Mouse (Mus musculus) common myeloid progenitor, adult 5-6 weeks (primary cell): Measurements from ENCODE around the gene Vmn1r54. TPM values are rescaled to one million over a fixed set of nuclear protein-coding genes. Genes with fewer than 3 reads are reported as not detected.
"Not testable (repeated sequence)": the region's sequence is repeated elsewhere in the genome, so short reads cannot be mapped to it uniquely, and the experiment has no call there.

Experiments
- ATAC-seq: replicated peaks from 2 replicates; pipeline ENCODE4 v1.8.0; 2016; ENCODE audit warnings: low read depth, mild to moderate bottlenecking, moderate TSS enrichment, inconsistent platforms; ENCODE audit not compliant: poor library complexity, severe bottlenecking
- total RNA-seq: library from RNA; stranded (forward); fragments of 200-1000, 187-1606 nt; gene quantifications from 2 replicates; pipeline ENCODE4 v1.2.3, GENCODE M21; 2017

Gene Vmn1r54
- not detected in 2 replicates for total RNA-seq

- no peak for ATAC-seq
Measured at GRCm38 (mm10) chr6:90246000-90246399, at the start of gene Vmn1r54. Vmn1r54 (plus strand) TSS chr6:90246300.

- ATAC-seq, result not testable (repeated sequence)
Measured at GRCm38 (mm10) chr6:90202493-90202892, 43.6 kb upstream of the Vmn1r54 start, which contains the start of gene V1ra8. V1ra8 (plus strand) TSS chr6:90202793.

DNA sequence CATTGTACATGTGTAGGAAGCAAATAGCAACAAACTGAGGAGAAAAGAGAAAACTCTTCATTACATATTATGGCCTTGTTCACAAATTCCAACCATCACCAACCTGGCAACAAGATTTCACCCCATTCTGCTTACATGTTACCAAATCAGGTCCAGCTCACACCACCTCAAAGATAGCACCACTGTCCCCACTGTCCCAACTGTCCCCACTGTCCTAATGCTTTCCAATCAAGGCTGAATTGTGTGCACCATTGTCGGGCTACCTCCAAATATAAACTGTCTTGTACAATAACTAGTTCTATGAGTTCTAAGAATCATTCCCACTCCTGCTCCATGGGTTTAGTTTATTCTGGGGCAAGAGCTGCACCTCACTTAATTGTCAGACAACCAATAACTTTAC is 21.8 kb upstream of the Vmn1r54 start, which contains the start of gene Vmn1r53:
Gene Vmn1r53 (minus strand): TSS at position 101 of the 400 bp plus-strand sequence.
- no peak for ATAC-seq

GRCm38 (mm10) chr6:90232114-90232513 is 14.0 kb upstream of the Vmn1r54 start:
- ATAC-seq, result not testable (repeated sequence)

GRCm38 (mm10) chr6:90232681-90233080 is 13.4 kb upstream of the Vmn1r54 start:
- no peak for ATAC-seq

DNA sequence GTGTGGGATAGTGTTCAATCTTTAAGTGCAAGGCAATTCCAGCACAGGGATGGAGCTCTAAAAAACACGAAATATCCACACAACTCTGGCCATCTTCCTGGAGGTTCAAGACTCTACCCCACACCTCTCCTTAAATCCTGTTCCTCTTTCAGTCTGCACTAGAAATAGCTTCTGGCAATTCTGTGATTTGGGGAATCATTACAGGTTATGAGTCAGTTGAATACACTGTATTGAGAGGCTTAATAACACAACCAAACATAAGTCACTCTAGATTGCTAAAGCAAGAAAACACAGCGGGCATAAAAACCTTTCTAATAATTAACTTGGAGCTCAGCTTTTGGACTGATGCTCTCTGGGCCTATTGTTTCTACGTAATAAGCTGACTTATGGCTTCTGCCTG is 2.1 kb upstream of the Vmn1r54 start:
- no peak for ATAC-seq

GRCm38 (mm10) chr6:90288265-90288664 is 42.2 kb downstream of the Vmn1r54 start:
- no peak for ATAC-seq

GRCm38 (mm10) chr6:90300919-90301318 is 54.8 kb downstream of the Vmn1r54 start, which contains the start of gene BC048671:
BC048671 (plus strand) TSS chr6:90301219.
- no peak for ATAC-seq

DNA sequence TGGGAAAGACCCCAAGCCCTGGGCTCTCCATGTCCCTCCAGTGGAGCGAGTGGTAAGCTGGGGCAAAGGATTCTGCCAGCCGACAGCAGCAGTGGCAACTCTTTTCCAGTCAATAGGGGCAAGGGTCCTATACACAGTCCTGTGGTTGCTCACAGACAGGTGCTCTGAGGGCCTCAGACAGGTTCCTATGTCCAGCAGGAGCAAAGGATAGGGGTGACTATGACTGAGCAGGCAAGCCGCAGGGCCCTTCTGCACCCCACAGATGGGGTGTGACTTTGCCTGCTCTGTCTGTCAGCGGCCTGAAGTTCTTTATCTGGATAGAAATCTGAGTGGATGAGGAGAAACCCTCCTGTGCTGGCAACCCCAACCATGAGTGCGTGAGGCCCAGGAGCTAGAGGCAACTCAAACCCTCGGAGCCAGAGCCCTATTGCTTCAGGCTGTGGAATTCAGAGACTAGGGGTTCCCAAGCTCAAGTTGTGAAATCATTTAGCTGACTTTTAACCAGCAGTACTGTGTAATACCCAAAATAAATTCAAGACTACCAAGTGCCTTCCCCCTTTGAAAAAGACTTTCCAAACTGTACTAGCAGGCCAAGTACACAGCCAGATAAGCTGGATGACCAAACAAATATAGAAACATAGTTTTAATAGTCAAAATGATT is 60.3 kb downstream of the Vmn1r54 start:
- no peak for ATAC-seq

DNA sequence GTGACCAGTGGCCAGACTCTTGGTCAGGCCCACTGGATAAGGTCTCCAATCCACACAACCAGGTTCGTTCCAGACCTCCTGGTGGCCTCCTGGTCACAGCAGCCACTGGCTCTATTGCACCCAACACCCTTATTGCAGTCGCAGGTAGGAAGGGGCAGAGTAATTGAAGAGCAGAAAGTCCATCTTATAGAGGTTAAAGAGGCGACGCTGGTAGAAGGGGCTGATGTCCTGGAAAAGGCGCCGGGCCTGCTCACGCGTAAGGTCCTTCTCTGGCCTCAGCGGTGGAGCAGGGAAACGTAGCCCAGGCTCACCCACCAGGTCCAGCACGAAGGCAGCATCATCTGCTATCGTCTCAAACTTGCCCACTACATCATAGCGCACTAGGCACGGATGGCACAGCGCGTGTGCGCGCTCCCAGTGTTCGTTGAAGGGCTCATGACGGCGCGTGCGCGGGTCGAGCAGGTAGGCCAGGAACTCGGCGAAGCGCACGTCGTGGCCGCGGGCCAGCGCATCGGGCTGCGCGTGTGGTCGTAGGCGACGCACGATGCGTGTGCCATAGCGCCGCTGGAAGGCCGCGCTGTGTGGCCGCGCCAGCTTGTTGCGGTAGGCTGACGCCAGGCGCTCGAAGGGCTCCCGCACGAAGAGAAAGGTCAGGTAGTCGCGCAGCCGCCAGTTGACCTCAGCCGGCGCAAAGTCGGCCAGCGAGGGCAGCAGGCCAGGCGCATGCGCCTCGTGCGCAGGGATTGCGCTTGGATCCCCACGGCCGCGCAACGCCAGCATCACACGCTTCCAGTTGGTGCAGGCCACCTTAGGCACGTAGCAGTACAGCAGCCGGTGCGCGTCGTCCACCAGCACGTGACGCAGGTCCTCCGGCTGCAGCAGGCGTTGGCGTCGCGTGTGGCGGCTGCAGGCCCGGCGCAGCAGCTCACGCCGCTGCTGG is 63.0 kb downstream of the Vmn1r54 start:
- ATAC-seq, result no peak

- ATAC-seq, result no peak
Measured at GRCm38 (mm10) chr6:90315961-90316360, 69.9 kb downstream of the Vmn1r54 start.

DNA sequence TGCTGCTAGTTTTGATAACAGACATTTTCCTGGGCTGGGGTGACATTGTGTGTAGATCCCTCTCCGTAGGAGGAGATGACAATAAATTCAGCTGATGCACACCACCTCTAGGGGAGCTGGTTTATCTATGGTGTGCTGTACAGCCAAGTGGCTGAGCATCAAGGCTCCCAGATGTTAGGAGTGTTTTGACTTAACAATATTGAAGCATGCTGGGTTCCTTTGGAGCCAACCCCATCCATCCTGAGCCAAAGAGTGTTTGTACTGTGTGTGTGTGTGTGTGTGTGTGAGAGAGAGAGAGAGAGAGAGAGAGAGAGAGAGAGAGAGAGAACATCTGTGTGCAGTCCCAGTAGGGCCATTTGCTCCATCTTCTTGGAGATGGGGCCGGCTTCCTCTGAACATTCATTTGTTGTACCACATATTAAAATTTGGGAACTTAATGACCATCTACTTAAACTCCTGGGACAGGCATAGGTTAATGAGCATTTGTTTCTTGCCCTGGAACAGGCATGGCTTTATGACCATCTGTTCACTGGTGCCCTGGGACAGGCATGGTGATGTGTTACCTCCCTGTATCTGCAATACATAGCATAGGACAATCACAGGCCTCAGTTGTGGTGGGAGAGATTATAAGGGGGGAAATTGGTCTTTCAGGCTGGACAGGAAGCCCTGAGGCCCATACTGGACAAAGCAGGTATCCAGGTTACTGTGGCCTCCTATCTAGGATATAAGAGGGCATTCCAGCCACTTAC is 71.6 kb downstream of the Vmn1r54 start:
- no peak for ATAC-seq

DNA sequence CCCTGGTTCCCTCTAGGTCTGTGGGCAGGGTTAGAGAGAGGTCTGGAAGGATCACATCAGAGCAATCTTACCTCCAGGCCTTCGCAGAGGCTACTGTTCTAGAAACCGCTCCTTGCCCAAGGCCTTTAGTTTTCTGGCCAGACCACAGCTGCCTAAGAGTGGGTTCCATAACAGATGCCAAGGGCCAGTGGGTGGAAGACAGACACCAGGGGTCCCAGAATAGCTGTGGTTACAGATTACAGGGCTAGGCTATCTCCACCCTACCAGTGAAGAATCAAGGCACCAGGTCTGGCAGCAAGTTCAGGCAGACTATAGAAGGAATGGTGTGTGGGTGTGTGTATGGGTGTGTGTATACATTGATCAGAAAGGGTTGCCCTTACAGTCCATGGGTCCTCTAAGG is 72.9 kb downstream of the Vmn1r54 start:
- 0 out of 2 replicates have a peak, but pooled peaks have one; percentile 2 for ATAC-seq

DNA sequence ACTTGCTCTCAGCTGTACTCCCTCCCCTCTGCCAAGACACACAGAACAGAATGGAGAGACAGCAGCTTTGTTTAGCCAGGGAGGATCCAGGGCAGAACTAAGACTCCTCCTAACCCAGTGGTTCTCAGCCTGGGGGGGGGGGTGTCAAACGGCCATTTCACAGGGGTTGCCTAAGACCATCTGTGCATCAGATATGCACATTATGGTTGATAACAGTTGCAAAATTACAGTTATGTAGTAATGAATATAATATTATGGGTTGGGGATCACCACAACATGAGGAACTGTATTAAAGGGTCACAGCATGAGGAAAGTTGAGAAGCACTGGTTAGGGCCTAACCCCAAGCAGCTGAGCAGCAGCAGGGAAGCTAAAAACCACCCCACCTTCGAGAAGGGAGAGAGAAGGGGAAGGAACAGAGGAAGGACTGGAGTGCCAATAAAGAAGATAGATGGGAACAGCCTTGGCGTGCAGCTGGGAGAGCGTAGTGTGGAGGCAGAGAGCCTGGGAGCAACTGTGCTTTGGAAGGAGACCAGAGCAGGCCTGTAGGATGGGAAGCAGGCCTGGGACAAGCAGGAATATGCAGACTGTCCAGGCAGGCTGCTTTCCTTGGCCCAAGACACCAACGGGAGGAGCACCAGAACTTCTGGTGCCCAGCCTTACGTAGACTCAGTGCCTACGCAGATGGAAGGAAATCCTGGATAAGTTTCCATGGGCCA is 73.5 kb downstream of the Vmn1r54 start:
- peak; percentile 42; the same call in 1 of the 2 replicates for ATAC-seq

GRCm38 (mm10) chr6:90320429-90320828 is 74.3 kb downstream of the Vmn1r54 start:
- no peak; the same call in 1 of the 2 replicates for ATAC-seq

Other genes starting within 250 kb of the Vmn1r54 start
- gene Vmn1r47, start 230.2 kb upstream of the Vmn1r54 start, total RNA-seq, result not detected in 2 replicates
- gene Vmn1r48, start 209.5 kb upstream of the Vmn1r54 start, total RNA-seq, result not detected in 2 replicates
- gene Vmn1r49, start 167.8 kb upstream of the Vmn1r54 start, total RNA-seq, result not detected in 2 replicates
- not detected in 2 replicates for gene Vmn1r50, start 144.9 kb upstream of the Vmn1r54 start, total RNA-seq
- not detected in 2 replicates for gene Vmn1r51, start 123.7 kb upstream of the Vmn1r54 start, total RNA-seq
- gene Vmn1r52, start 71.5 kb upstream of the Vmn1r54 start, total RNA-seq, result not detected in 2 replicates
- gene V1ra8, start 43.5 kb upstream of the Vmn1r54 start, total RNA-seq, result not detected in 2 replicates
- not detected in 2 replicates for gene Vmn1r53, start 21.9 kb upstream of the Vmn1r54 start, total RNA-seq
- not detected in 2 replicates for gene BC048671, start 54.9 kb downstream of the Vmn1r54 start, total RNA-seq
- gene Chst13, start 78.9 kb downstream of the Vmn1r54 start, total RNA-seq, result 0.29 TPM in 1 of 2 replicates, not detected in the other
- not detected in 2 replicates for gene Uroc1, start 87.0 kb downstream of the Vmn1r54 start, total RNA-seq
- 11.6 and 15.8 TPM in 2 replicates for gene Zxdc, start 123.2 kb downstream of the Vmn1r54 start, total RNA-seq
- gene Cfap100, start 182.5 kb downstream of the Vmn1r54 start, total RNA-seq, result not detected in 2 replicates
- not detected in 2 replicates for gene Klf15, start 216.3 kb downstream of the Vmn1r54 start, total RNA-seq
- 3.5 and 3.7 TPM in 2 replicates for gene Aldh1l1, start 240.1 kb downstream of the Vmn1r54 start, total RNA-seq